Mouse (Mus musculus): ENCODE measurements at regions not wholly inside any gene's neighbourhood (a gene's known extent, or its start where the extent isn't known, plus 50 kb on each side); places are given as distances from the start of the nearest gene placed in this dataset.

GRCm38 (mm10) chr1:184595449-184595848, 137.0 kb downstream of the Hlx start:
- 89% methylated on average over 12 of the region's 12 CpGs for WGBS
- Histone ChIP-seq H3K4me3 (replicated peaks; ENCODE audit: control insufficient read depth, low read depth, low read length) (no peak overlapping the region), H3K4me1 (ENCODE audit: control insufficient read depth, insufficient read depth, low read length) (no peaks in the 10 kb centered on the region), H3K27ac (ENCODE audit: control insufficient read depth, insufficient read depth, low read depth, low read length, poor library complexity) (no peak overlapping the region)
- TF ChIP-seq POLR2A (IDR thresholded peaks at IDR 0.05; ENCODE audit: borderline replicate concordance, control insufficient read depth, low read depth, low read length) (no peak), CTCF (IDR thresholded peaks at IDR 0.05; ENCODE audit: control insufficient read depth, insufficient read depth, low read length) (no peak)

- Histone ChIP-seq H3K4me1 (ENCODE audit: control insufficient read depth, insufficient read depth, low read length) (no peaks in the 10 kb centered on the region), H3K4me3 (replicated peaks; ENCODE audit: control insufficient read depth, low read depth, low read length) (no peak overlapping the region), H3K27ac (ENCODE audit: control insufficient read depth, insufficient read depth, low read depth, low read length, poor library complexity) (no peak overlapping the region)
- 13% methylated on average over 7 of the region's 7 CpGs for WGBS
- TF ChIP-seq CTCF (IDR thresholded peaks at IDR 0.05; ENCODE audit: control insufficient read depth, insufficient read depth, low read length) (no peak), POLR2A (IDR thresholded peaks at IDR 0.05; ENCODE audit: borderline replicate concordance, control insufficient read depth, low read depth, low read length) (no peak)
These were observed 141.8 kb downstream of the Hlx start for GRCm38 (mm10) chr1:184590634-184591033.

- Histone ChIP-seq H3K4me3 (replicated peaks; ENCODE audit: control insufficient read depth, low read depth, low read length) (no peak overlapping the region), H3K4me1 (ENCODE audit: control insufficient read depth, insufficient read depth, low read length) (no peaks in the 10 kb centered on the region), H3K27ac (ENCODE audit: control insufficient read depth, insufficient read depth, low read depth, low read length, poor library complexity) (no peak overlapping the region)
- TF ChIP-seq POLR2A (IDR thresholded peaks at IDR 0.05; ENCODE audit: borderline replicate concordance, control insufficient read depth, low read depth, low read length) (no peak), CTCF (IDR thresholded peaks at IDR 0.05; ENCODE audit: control insufficient read depth, insufficient read depth, low read length) (no peak)
- 46% methylated on average over 4 of the region's 4 CpGs for WGBS
These were observed 143.1 kb downstream of the Hlx start for GRCm38 (mm10) chr1:184589277-184589676.

GRCm38 (mm10) chr1:184584505-184584874, 147.9 kb downstream of the Hlx start:
- Histone ChIP-seq H3K4me3 (replicated peaks; ENCODE audit: control insufficient read depth, low read depth, low read length) (no peak overlapping the region), H3K27ac (ENCODE audit: control insufficient read depth, insufficient read depth, low read depth, low read length, poor library complexity) (no peak overlapping the region), H3K4me1 (ENCODE audit: control insufficient read depth, insufficient read depth, low read length) (no peaks in the 10 kb centered on the region)
- TF ChIP-seq POLR2A (IDR thresholded peaks at IDR 0.05; ENCODE audit: borderline replicate concordance, control insufficient read depth, low read depth, low read length) (no peak), CTCF (IDR thresholded peaks at IDR 0.05; ENCODE audit: control insufficient read depth, insufficient read depth, low read length) (no peak)
- 84% methylated on average over 12 of the region's 12 CpGs for WGBS

GRCm38 (mm10) chr1:184583751-184584504, 148.5 kb downstream of the Hlx start:
- no peaks in the 10 kb centered on the region for H3K4me1 ChIP-seq (ENCODE audit: control insufficient read depth, insufficient read depth, low read length)
- H3K27ac ChIP-seq (ENCODE audit: control insufficient read depth, insufficient read depth, low read depth, low read length, poor library complexity) = no peak overlapping the region
- H3K4me3 ChIP-seq (replicated peaks; ENCODE audit: control insufficient read depth, low read depth, low read length) = no peak overlapping the region
- 89% methylated on average over 6 of the region's 6 CpGs for WGBS
- no peak for TF ChIP-seq CTCF (IDR thresholded peaks at IDR 0.05; ENCODE audit: control insufficient read depth, insufficient read depth, low read length)
- TF ChIP-seq POLR2A (IDR thresholded peaks at IDR 0.05; ENCODE audit: borderline replicate concordance, control insufficient read depth, low read depth, low read length) = no peak

GRCm38 (mm10) chr1:184579475-184579874, 152.9 kb downstream of the Hlx start:
- no peaks in the 10 kb centered on the region for H3K4me1 ChIP-seq (ENCODE audit: control insufficient read depth, insufficient read depth, low read length)
- no peak for TF ChIP-seq POLR2A (IDR thresholded peaks at IDR 0.05; ENCODE audit: borderline replicate concordance, control insufficient read depth, low read depth, low read length)
- no peak for TF ChIP-seq CTCF (IDR thresholded peaks at IDR 0.05; ENCODE audit: control insufficient read depth, insufficient read depth, low read length)
- WGBS = 85% methylated on average over 3 of the region's 3 CpGs
- no peak overlapping the region for H3K4me3 ChIP-seq (replicated peaks; ENCODE audit: control insufficient read depth, low read depth, low read length)
- no peak overlapping the region for H3K27ac ChIP-seq (ENCODE audit: control insufficient read depth, insufficient read depth, low read depth, low read length, poor library complexity)

- H3K27ac ChIP-seq (ENCODE audit: control insufficient read depth, insufficient read depth, low read depth, low read length, poor library complexity) = no peak overlapping the region
- WGBS = 23% methylated on average over 7 of the region's 7 CpGs
- peaks cover 4% of the 10 kb centered on the region for H3K4me1 ChIP-seq (ENCODE audit: control insufficient read depth, insufficient read depth, low read length)
- TF ChIP-seq CTCF (IDR thresholded peaks at IDR 0.05; ENCODE audit: control insufficient read depth, insufficient read depth, low read length) (no peak), POLR2A (IDR thresholded peaks at IDR 0.05; ENCODE audit: borderline replicate concordance, control insufficient read depth, low read depth, low read length) (no peak)
- H3K4me3 ChIP-seq (replicated peaks; ENCODE audit: control insufficient read depth, low read depth, low read length) = no peak overlapping the region
These were observed 155.9 kb downstream of the Hlx start for GRCm38 (mm10) chr1:184576527-184576926.

- WGBS = 24% methylated on average over 7 of the region's 7 CpGs
- no peak for TF ChIP-seq CTCF (IDR thresholded peaks at IDR 0.05; ENCODE audit: control insufficient read depth, insufficient read depth, low read length)
- TF ChIP-seq POLR2A (IDR thresholded peaks at IDR 0.05; ENCODE audit: borderline replicate concordance, control insufficient read depth, low read depth, low read length) = no peak
- Histone ChIP-seq H3K27ac (ENCODE audit: control insufficient read depth, insufficient read depth, low read depth, low read length, poor library complexity) (no peak overlapping the region), H3K4me1 (ENCODE audit: control insufficient read depth, insufficient read depth, low read length) (peaks cover 4% of the 10 kb centered on the region), H3K4me3 (replicated peaks; ENCODE audit: control insufficient read depth, low read depth, low read length) (no peak overlapping the region)
These were observed 159.1 kb downstream of the Hlx start for GRCm38 (mm10) chr1:184573325-184573724.

GRCm38 (mm10) chr1:184570681-184571080, 161.7 kb downstream of the Hlx start:
- peaks cover 4% of the 10 kb centered on the region for H3K4me1 ChIP-seq (ENCODE audit: control insufficient read depth, insufficient read depth, low read length)
- TF ChIP-seq POLR2A (IDR thresholded peaks at IDR 0.05; ENCODE audit: borderline replicate concordance, control insufficient read depth, low read depth, low read length) (no peak), CTCF (IDR thresholded peaks at IDR 0.05; ENCODE audit: control insufficient read depth, insufficient read depth, low read length) (no peak)
- 80% methylated on average over 5 of the region's 5 CpGs for WGBS
- H3K27ac ChIP-seq (ENCODE audit: control insufficient read depth, insufficient read depth, low read depth, low read length, poor library complexity) = no peak overlapping the region
- no peak overlapping the region for H3K4me3 ChIP-seq (replicated peaks; ENCODE audit: control insufficient read depth, low read depth, low read length)

Measured in bone marrow, adult 2 months (tissue).